Mouse (Mus musculus): ENCODE data around the gene Cep57l1.

- TF ChIP-seq POLR2A (IDR thresholded peaks at IDR 0.05; ENCODE audit: borderline replicate concordance, extremely low read depth, insufficient read depth, insufficient read length, poor library complexity, severe bottlenecking): no peak
- TF ChIP-seq CTCF (IDR thresholded peaks at IDR 0.05; ENCODE audit: borderline replicate concordance, extremely low read depth, insufficient read depth, insufficient read length): no peak
Measured at GRCm38 (mm10) chr10:41834131-41834530, 24.5 kb upstream of the Cep57l1 start.
